Mouse (Mus musculus): ENCODE results near the gene B230219D22Rik. TPM values are rescaled to one million over a fixed set of nuclear protein-coding genes. Genes with fewer than 3 reads are reported as not detected.
"Not testable (repeated sequence)": the region's sequence is repeated elsewhere in the genome, so short reads cannot be mapped to it uniquely, and the experiment has no call there.

The B230219D22Rik gene
- total RNA-seq (2021): 10 to 100 TPM; 30.9 to 32.9 TPM
- long read RNA-seq, experiment 1, full-length matches to known transcripts: 7 of 20 reads
- long read RNA-seq, experiment 1, partial matches to known transcripts: 5 of 20 reads
- long read RNA-seq, experiment 1, other reads (novel, unspliced or antisense): 8 of 20 reads
- long read RNA-seq, experiment 2, full-length matches to known transcripts: 24 of 39 reads
- long read RNA-seq, experiment 2, partial matches to known transcripts: 3 of 39 reads
- long read RNA-seq, experiment 2, other reads (novel, unspliced or antisense): 12 of 39 reads

GRCm38 (mm10) chr13:55692535-55693242 lies at the start of gene B230219D22Rik:
Gene B230219D22Rik, plus strand, starts transcription at chr13:55693124.
- intact Hi-C loops (cut with DNase I; ENCODE audit: low total_unique reads): loop anchor here (5.0 kb wide), 1 partner anchor 35 kb away; the partner anchor contains the start of gene Pcbd2
- peak; percentile 89 for DNase-seq

GRCm38 (mm10) chr13:55644525-55644924 lies 48.4 kb upstream of the B230219D22Rik start:
- intact Hi-C loops (cut with DNase I; ENCODE audit: low total_unique reads): loop anchor here (5.0 kb wide), 1 partner anchor 42 kb away; no protein-coding TSS in a partner anchor

GRCm38 (mm10) chr13:55650098-55650497 lies 42.8 kb upstream of the B230219D22Rik start:
- intact Hi-C loops (cut with DNase I; ENCODE audit: low total_unique reads): no loop called here
- no peak for DNase-seq

More at GRCm38 (mm10) chr13:55644525-55644924, 48.4 kb upstream of the B230219D22Rik start:
- no peak for DNase-seq

GRCm38 (mm10) chr13:55650980-55651379 lies 41.9 kb upstream of the B230219D22Rik start:
- intact Hi-C loops (cut with DNase I; ENCODE audit: low total_unique reads): no loop called here
- no peak for DNase-seq

GRCm38 (mm10) chr13:55668550-55668949 lies 24.4 kb upstream of the B230219D22Rik start:
- intact Hi-C loops (cut with DNase I; ENCODE audit: low total_unique reads): no loop called here
- peak; percentile 31 for DNase-seq

- intact Hi-C loops (cut with DNase I; ENCODE audit: low total_unique reads): loop anchor here (10.0 kb wide), 1 partner anchor 52 kb away; the partner anchor contains the start of gene Pcbd2
- no peak for DNase-seq
These were observed 20.2 kb upstream of the B230219D22Rik start for GRCm38 (mm10) chr13:55672711-55673110.

- DNase-seq: no peak
- intact Hi-C loops (cut with DNase I; ENCODE audit: low total_unique reads): loop anchor here (10.0 kb wide), 1 partner anchor 47 kb away; the partner anchor contains the start of gene Pcbd2
These were observed 15.6 kb upstream of the B230219D22Rik start for GRCm38 (mm10) chr13:55677364-55677763.

- intact Hi-C loops (cut with DNase I; ENCODE audit: low total_unique reads): no loop called here
- no peak for DNase-seq
These were observed 10.7 kb upstream of the B230219D22Rik start for GRCm38 (mm10) chr13:55682201-55682600.

GRCm38 (mm10) chr13:55683581-55683980 lies 9.3 kb upstream of the B230219D22Rik start:
- intact Hi-C loops (cut with DNase I; ENCODE audit: low total_unique reads): no loop called here
- no peak for DNase-seq

- DNase-seq: no peak
- intact Hi-C loops (cut with DNase I; ENCODE audit: low total_unique reads): no loop called here
These were observed 6.8 kb upstream of the B230219D22Rik start for GRCm38 (mm10) chr13:55686107-55686633.

GRCm38 (mm10) chr13:55687927-55688602 lies 4.9 kb upstream of the B230219D22Rik start:
- no peak for DNase-seq
- intact Hi-C loops (cut with DNase I; ENCODE audit: low total_unique reads): no loop called here

- intact Hi-C loops (cut with DNase I; ENCODE audit: low total_unique reads): loop anchor here (5.0 kb wide), 1 partner anchor 34 kb away; the partner anchor contains the start of gene Pcbd2
- no peak for DNase-seq
These were observed 358 bp downstream of the B230219D22Rik start for GRCm38 (mm10) chr13:55693243-55693721.

- intact Hi-C loops (cut with DNase I; ENCODE audit: low total_unique reads): loop anchor here (5.0 kb wide), 1 partner anchor 33 kb away; the partner anchor contains the start of gene Pcbd2
- no peak for DNase-seq
These were observed 1.2 kb downstream of the B230219D22Rik start for GRCm38 (mm10) chr13:55694110-55694509.

GRCm38 (mm10) chr13:55695989-55696388 lies 3.1 kb downstream of the B230219D22Rik start:
- DNase-seq; intact Hi-C loops (cut with DNase I; ENCODE audit: low total_unique reads): not testable (repeated sequence)

- no peak for DNase-seq
- intact Hi-C loops (cut with DNase I; ENCODE audit: low total_unique reads): no loop called here
These were observed 11.4 kb downstream of the B230219D22Rik start for GRCm38 (mm10) chr13:55704301-55704700.

- intact Hi-C loops (cut with DNase I; ENCODE audit: low total_unique reads): no loop called here
These were observed 19.9 kb downstream of the B230219D22Rik start for GRCm38 (mm10) chr13:55712846-55713245.

GRCm38 (mm10) chr13:55714501-55715166 lies 21.7 kb downstream of the B230219D22Rik start, which contains the start of gene Txndc15:
Gene Txndc15, plus strand, starts transcription at chr13:55714650.
- intact Hi-C loops (cut with DNase I; ENCODE audit: low total_unique reads): no loop called here
- DNase-seq: peak; percentile 85

More at GRCm38 (mm10) chr13:55712846-55713245, 19.9 kb downstream of the B230219D22Rik start:
- no peak for DNase-seq

- intact Hi-C loops (cut with DNase I; ENCODE audit: low total_unique reads): no loop called here
- no peak for DNase-seq
These were observed 22.2 kb downstream of the B230219D22Rik start for GRCm38 (mm10) chr13:55715167-55715512.
